Mouse (Mus musculus): ENCODE results near the gene Foxi3.

Gene Foxi3

DNA sequence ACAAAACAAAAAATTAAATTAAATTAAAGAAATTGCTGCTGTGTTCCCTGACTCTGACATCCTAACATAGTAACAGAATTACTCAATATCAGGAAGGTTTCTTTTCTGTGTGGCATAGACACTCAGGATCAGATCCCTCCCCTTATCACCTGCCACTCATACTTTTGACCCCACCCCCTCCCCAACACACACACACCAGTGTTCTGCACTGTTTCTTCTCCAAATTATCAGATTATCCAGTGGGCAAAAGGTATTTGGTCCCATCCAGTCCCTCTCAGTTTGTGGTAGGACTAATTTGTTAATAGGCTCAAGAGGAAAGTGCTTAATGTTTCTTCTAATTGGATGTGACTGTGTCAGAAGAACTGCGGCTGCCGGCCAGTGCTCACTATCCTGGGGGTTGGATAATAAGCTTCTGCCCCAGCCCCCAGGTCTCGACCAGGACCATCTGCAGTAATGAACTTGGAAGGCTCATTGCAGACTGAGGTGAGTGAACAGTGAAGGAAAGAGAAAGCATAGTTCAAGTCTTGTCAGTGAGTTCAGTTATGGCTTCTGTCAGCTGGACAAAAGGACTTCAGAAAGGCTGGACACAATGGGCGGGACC lies 39.9 kb downstream of the Foxi3 start:
- DNase-seq (ENCODE audit: low read depth, low spot score) = no peak

DNA sequence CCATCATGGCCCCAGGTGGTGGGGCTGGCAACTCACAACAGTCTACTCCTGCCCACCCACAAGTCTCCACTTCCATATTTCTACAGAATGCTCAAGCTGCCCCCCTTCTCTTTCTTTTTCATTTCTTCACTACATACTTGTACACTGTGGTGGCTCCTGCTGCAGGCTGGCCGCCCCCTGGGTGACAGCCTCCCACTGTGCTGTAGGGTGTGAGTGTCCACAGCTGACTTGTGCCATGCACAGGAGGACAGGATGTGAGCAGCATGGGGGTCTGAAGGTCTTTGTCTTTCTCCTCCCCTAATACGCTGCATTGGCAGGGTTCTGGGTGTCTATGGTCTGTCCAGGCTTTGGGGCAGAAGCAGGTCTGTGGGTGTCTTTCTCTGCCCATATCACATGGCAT lies 46.3 kb downstream of the Foxi3 start:
- no peak for DNase-seq (ENCODE audit: low read depth, low spot score)

DNA sequence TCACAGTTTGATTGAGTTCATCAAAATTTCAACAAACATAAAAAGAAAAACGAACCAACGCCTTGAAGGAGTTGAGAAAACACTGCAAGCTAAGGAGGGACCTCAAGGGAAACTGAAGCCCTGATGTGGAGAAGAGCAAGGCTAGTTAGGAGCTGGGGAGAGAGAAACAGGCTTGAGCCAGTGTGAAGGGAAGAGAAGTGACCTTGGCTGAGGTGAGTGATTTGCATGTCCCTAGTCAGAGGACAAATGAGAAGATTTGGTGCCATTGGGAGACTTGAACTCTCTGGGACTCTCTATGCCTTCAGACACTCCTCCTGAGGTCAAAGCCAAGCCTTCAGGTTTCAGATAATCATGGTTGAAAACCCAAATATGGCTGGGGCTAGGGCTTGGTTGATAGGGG lies 47.8 kb downstream of the Foxi3 start:
- no peak for DNase-seq (ENCODE audit: low read depth, low spot score)

All from telencephalon, adult 2 months (tissue).